Mouse (Mus musculus): ENCODE data around the gene Gdpgp1. TPM values are rescaled to one million over a fixed set of nuclear protein-coding genes. Genes with fewer than 3 reads are reported as not detected.
A peak's percentile ranks its signal among the peaks of the same experiment; 100 is the strongest.

The Gdpgp1 gene
- total RNA-seq, 2 experiments from 2014 or later = 6.1 to 6.9 TPM

DNA sequence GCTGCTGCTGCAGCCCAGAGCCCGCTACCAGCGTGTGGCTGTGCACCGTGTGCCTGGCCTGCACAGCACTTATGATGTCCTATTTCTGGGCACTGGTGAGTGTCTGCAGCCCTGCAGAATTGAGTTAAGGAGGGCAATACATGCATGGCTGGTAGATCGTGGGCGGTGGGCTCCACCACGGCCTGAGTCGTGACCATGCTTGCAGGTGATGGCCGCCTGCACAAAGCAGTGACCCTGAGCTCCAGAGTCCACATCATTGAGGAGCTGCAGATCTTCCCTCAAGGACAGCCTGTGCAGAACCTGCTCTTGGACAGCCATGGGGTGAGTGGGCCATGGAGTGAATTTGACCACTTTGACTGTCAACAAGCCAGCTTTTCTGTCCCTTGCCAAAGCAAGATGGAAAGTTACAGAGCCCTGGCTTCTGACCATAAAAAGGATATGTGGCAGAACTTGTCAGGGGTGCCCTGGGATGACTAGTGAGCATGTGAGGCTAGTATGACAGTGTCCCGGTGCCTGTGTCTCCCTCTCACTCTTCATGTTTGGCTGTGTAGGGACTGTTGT, 12.3 kb upstream of the Gdpgp1 start:
- DNase-seq (ENCODE audit: extremely low spot score in 1 of 2, low spot score in 1 of 2) = no peak

DNA sequence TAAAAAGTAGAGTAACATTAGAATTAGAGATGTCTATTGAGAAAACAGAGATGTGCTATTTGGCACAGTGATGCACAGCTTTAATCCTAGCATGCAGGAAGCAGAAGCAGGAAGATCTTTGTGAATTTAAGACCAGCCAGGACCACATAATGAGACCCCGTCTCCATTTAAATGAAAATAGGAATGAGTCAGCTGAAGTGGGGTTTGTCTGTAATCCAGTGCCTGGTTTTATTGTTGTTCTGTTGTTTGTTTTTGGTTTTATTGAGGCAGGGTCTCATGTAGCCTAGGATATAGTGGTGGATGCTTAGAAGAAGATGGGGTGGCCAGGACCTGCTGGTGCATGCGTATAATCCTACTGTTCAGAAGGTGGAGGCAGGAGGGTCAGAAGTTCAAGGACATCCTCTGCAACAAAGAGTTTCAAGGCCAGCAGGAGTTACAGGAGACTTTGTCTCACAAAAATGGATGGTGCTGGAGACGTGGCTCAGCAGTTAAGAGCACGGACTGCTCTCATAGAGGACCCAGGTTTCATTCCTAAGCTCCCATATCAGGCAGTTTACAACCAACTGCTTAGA, 11.4 kb upstream of the Gdpgp1 start:
- no peak for DNase-seq (ENCODE audit: extremely low spot score in 1 of 2, low spot score in 1 of 2)

DNA sequence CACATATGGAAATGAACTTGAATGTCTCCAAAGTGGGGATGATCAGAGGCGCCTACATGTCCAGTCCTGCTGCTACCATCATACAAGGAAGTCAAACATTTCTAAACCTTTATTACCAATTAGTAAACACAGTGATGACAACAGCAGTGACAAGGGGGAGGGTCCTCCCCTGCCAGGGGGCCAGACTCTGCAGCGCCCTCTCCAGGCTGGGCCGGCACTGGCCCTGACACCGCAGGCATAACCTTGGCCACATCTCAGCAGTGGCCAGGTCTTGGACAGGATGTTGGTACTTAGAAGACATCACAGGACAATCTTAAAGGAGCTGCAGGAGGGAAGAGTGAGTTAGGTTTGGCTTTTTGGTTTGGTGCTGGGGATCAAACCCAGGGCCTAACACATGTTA, 5.6 kb upstream of the Gdpgp1 start:
- no peak for DNase-seq (ENCODE audit: extremely low spot score in 1 of 2, low spot score in 1 of 2)

DNA sequence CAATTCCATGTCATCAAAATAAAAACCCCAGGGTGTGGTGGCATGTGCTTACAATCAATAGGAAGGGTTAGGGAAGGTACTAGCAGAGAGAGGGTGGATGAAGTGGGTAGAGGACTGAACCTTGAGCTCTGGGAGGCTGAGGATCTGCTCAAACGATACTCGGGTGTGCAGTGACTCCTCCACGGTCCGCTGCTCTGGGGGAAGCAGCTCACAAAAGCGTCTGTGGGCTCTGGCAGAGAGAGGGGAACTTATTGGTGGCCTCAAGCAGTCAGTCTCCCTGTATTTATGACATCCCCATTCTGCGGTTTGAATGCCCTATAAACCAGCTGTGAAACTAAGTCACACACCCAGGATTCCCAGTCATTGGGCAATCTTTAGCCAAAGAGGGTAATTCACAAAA, 2.5 kb upstream of the Gdpgp1 start:
- no peak for DNase-seq (ENCODE audit: extremely low spot score in 1 of 2, low spot score in 1 of 2)

DNA sequence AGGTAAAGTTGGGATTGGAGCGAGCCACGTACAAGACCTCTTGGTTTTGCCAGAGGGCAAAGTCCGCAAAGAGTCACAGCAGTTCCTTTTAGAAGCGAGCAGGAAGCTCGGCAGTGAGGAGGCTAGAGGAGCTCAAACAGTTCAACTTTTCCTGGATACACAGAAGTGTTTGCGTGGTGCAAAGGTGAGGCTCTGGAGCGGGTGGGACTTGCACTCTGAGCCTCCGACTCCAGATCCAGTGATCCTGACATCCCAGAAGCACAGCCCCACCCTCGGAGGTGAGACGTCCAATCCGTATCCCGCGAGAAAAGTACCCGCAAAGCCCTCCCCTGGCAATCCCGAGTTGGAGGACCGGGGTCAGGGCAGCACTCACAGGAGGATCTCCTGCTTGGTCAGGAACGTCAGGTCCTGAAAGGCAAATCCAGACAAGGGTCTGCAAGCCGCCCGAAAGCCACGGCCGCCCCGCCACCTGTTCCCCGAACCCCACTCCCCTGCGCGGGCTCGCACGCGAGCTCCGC, 635 bp upstream of the Gdpgp1 start:
- DNase-seq (ENCODE audit: extremely low spot score in 1 of 2, low spot score in 1 of 2) = no peak

DNA sequence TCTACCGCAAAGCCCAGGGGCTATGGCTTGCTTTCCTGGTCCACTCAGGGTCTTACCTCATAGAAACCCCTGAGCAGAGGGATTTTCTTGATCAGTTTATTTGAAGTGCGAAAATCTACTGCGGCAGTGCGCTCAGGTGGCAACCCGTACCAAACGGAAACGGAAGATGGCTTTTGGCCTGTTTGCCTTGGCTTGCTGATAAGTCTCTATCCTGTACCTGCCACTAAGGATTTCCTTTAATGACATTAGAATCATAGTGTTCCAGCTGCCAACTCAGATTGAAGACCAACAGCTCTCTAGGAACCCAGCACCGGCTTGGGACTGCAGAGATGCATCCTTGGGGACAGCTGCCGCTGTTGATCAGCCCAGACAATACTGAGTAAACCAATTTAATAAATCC, 1.1 kb downstream of the Gdpgp1 start:
- DNase-seq (ENCODE audit: extremely low spot score in 1 of 2, low spot score in 1 of 2) = no peak

DNA sequence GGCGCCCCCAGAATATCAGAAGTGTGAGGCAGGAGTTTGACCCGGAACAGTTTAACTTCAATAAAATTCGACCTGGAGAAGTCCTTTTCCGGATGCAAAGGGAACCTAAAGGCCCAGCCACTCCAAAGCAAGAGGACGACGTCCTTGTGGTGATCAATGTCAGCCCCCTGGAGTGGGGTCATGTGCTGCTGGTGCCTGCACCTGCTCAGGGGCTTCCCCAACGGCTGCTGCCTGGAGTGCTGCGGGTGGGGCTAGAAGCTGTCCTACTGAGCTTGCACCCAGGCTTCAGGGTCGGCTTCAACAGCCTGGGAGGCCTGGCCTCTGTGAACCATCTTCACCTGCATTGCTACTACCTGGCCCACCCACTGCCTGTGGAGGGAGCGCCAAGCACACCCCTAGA, 5.9 kb downstream of the Gdpgp1 start:
- no peak for DNase-seq (ENCODE audit: extremely low spot score in 1 of 2, low spot score in 1 of 2)

DNA sequence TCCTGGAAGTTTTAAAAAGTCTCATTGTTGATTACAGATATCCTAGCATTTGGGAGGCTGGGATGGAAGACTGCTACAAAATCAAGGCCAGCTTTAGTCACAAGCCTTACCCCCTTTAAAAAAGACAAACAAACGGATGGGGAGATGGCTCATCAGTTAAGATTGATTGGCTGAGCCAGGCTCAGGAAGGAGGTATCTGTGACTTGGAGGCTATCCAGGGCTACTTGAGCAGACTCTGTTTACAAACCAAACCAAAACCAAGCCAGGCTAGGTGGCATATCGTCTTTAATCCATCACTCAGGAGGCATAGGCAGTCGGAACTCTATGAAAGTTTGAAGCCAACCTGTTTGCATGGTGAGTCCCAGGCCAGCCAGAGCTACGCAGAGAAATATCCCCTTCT, 9.0 kb downstream of the Gdpgp1 start:
- no peak for DNase-seq (ENCODE audit: extremely low spot score in 1 of 2, low spot score in 1 of 2)

DNA sequence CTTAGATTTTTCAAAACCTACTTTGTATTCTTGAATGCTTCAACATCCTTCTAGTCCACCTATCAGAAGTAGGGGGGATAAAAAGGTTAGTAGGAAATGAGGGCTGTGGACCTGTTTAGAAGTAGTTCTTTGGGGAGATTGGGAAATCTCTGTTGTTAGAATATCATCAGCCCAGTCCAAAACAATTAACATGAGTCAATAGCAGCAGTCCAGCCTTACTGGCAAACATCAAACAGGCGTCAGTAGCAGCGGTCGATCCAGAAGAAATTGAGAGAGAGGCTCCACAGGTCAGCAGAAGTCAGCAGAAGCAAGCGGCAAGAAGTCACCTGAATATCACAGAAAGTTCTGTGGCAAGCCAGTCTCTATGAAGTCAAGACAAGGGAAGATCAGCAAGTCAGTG, 12.2 kb downstream of the Gdpgp1 start:
- DNase-seq (ENCODE audit: extremely low spot score in 1 of 2, low spot score in 1 of 2) = no peak

DNA sequence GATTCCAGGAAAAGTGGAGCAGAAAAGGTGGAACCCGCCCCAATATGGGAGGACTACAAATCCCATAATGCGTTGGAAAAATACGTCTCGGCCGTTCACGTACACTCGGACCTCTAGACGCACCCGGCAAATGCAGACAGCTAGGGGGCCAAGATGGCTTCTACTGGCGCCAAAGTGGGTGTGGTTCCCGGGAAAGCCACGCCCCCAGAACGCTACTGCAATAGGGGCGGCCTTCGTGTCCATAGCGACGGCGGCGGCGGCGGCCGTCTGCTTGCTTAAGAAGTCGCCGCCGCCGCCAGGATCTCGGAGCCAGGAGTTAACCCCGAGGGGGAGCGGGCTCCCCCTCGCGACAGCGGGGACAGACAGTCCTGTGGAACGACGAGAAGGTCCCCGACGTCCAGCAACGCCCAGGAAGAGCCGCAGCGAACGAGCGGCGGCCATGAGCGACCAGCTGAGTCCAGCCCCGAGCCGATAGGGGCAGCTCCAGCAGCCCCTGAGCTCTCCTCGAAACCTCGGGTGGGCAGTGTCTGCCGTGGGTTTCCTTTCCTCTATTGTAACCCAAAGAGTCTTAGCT, 13.6 kb downstream of the Gdpgp1 start, which contains the start of gene Ttll13:
Ttll13 (plus strand) TSS at position 229 of the 574 bp plus-strand sequence.
- peak; percentile 72 to 82 for DNase-seq (ENCODE audit: extremely low spot score in 1 of 2, low spot score in 1 of 2)

DNA sequence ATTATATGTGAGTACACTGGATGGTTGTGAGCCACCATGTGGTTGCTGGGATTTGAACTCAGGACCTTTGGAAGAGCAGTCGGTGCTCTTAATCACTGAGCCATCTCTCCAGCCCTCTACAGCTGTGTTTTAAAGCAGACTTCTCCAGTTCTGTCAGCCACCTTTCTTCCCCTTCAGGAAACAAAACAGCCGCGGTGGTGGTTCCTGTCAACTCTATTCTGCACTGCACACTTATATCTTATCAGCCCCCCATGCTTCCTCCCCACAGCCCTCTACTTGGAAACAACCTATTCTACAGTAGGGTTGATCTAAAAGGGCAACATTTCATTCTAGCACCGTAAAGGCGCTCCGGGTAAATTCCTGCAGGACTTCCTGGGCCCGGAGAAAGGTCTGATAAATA, 14.2 kb downstream of the Gdpgp1 start:
- no peak for DNase-seq (ENCODE audit: extremely low spot score in 1 of 2, low spot score in 1 of 2)

DNA sequence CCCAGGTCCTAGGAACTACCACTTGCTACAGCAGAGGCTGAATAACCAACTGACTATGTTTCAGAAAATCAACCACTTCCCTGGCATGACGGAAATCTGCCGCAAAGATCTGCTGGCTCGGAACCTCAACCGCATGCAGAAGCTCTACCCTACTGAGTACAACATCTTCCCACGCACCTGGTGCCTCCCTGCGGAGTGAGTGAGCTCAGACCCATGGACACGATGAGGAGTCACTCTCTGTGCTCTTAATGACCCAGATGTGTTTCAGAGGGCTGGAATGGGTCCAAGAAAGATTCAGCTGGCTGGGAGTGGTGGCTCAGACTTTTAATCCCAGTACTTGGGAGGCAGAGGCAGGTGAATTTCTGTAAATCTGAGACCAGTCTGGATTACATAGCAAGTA, 19.8 kb downstream of the Gdpgp1 start:
- no peak for DNase-seq (ENCODE audit: extremely low spot score in 1 of 2, low spot score in 1 of 2)

DNA sequence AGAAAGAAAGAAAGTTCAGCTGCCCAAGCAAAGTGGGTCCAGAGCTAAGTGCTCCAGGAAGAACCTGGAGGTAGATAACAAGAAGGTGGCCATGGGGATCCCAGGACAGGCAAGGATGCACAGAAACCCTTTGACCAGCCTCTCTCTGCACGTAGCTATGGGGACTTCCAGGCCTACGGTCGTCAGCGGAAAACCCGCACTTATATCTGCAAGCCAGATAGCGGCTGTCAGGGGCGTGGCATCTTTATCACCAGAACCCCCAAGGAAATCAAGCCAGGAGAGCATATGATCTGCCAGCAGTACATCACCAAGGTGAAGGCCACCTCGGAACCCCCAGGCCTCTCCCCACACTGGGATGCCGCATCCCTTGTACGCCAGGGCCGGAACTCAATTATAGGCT, 20.2 kb downstream of the Gdpgp1 start:
- DNase-seq (ENCODE audit: extremely low spot score in 1 of 2, low spot score in 1 of 2) = no peak

DNA sequence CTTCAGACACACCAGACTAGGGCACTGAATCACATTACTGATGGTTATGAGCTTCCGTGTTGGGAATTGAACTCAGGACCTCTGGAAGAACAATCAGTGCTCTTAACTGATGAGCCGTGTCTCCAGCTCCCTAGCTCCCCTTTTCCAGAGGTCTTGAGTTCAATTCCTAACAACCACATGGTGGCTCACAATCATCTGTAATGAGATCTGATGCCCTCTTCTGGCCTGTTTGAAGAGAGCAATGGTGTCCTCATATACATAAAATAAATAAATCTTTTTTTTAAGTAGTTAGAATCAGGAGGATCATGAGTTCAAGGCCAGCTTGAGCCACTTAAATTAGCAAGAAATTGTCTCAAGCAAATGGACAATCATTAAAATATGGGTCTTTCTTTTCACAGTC, 23.3 kb downstream of the Gdpgp1 start:
- no peak for DNase-seq (ENCODE audit: extremely low spot score in 1 of 2, low spot score in 1 of 2)

DNA sequence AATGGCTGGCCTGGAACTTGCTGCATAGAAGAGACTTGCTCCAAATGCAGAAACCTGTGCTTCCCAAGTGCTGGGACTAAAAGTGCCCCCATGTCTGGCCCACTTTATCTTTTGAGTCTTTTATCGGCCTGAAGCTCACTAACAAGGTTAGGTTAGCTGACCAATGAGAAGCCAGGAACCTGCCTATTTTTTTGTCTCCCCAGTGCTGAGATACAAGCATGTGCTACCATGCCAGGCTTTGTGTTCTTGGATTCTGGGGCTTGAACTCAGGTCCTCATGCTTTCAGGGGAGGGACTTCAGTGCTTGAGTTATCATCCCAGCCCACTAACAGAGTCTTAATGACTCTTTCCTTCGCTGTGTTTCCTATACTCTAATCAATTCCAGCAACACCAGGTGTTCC, 25.0 kb downstream of the Gdpgp1 start:
- DNase-seq (ENCODE audit: extremely low spot score in 1 of 2, low spot score in 1 of 2) = no peak

DNA sequence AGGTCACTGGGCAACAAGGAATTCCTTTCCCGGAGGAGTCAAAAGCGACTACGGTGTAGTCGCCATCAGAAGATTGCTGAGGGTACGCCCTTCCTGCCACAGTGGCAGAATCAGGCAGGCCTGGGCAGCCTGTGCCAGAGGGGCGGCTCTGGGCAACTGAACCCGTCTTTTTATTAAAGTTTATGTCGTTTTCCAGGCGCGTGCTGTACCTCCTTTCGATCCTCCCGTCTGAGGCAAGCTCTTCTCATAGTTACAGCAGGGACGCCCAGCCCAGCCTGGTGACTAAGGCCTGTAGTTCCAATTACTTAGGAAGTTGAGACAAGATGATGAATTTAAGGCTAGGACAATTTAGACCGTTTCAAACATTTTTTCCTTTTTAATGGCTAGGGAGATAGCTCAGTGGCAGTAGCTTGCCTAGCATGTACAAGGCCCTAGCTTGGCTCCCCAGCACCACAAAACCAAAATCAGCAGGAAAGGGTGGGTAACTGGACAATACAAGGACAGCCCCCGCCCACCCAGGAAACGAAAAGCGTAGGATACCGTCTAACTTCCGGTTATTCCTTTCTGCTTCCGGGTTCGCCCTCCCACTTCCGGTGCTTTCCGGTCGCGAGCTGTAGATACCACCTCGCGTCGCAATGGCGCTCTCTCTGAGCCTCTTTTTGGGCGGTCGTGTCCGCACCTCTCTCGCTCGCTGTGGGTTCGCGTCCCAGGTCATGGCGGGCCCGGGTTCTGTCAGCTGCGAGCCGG, 28.1 kb downstream of the Gdpgp1 start, which contains the start of gene Ngrn:
Ngrn (plus strand) TSS at position 591 of the 747 bp plus-strand sequence.
- DNase-seq (ENCODE audit: extremely low spot score in 1 of 2, low spot score in 1 of 2) = peak; percentile 69 to 74

DNA sequence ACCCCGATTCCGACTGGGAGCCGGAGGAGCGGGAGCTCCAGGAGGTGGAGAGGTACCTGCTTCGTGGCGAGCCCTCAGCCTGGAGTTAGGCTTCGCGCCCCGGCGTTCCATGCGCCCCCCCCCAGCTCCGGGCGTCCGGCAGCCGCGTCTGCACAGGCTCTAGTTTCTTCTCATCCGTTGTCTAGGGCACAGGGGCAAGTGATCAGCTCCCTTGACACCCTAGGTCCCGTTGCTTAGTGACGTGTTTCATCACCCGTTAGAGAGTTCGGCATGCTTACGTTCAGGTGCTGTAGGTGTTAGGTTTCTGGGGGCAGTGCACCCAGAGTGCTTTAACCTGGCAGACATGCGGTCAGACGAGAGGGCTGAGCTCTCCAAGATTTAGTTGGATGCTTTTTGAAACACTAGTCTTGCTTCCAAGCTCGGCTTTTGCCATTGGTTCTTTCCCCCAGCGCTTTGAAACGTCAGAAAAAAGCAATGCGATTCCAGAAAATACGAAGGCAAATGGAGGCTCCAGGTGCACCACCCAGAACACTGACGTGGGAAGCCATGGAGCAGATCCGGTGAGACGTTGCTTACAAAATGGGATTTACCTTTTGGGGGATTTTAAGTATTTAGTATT, 28.8 kb downstream of the Gdpgp1 start:
- DNase-seq (ENCODE audit: extremely low spot score in 1 of 2, low spot score in 1 of 2) = peak in 1 of 2 experiments; percentile 10

DNA sequence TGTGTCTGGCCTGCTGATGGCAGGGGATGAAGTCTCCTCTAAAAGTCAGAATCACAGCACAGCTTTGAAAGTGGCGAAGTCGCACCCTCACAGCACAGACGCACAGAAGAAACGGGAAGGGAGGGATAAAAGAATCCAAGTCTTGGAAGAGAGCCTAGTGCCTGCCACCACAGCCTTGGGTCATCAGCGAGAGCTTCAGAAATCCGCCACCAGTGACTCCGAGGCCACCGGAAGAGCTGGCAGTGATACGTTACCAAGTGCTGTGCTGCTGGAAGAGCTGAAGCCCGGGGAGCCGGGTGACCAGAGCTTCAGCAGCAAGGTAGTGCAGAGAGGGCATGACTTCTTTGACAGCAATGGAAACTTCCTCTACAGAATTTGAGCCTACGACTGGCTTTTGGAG, 31.9 kb downstream of the Gdpgp1 start:
- no peak for DNase-seq (ENCODE audit: extremely low spot score in 1 of 2, low spot score in 1 of 2)

DNA sequence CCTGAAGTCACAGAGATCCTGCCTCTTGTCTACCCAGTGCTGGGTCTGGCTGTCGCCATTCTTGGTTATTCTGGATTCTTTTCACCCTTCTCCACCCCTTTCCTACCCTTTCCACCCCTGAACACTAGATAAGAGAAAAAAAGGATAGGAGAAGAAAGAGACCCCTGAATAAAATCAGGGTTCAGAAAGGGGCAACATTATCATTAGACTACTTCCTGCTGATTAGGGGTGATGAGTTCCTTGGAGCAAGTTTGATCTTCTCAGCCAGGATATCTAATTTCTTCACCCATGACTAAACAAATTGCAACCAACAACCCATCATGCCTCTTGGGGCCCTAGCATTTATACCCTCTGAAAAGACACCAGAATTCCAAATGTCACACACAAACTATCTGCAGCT, 35.1 kb downstream of the Gdpgp1 start:
- DNase-seq (ENCODE audit: extremely low spot score in 1 of 2, low spot score in 1 of 2) = no peak

DNA sequence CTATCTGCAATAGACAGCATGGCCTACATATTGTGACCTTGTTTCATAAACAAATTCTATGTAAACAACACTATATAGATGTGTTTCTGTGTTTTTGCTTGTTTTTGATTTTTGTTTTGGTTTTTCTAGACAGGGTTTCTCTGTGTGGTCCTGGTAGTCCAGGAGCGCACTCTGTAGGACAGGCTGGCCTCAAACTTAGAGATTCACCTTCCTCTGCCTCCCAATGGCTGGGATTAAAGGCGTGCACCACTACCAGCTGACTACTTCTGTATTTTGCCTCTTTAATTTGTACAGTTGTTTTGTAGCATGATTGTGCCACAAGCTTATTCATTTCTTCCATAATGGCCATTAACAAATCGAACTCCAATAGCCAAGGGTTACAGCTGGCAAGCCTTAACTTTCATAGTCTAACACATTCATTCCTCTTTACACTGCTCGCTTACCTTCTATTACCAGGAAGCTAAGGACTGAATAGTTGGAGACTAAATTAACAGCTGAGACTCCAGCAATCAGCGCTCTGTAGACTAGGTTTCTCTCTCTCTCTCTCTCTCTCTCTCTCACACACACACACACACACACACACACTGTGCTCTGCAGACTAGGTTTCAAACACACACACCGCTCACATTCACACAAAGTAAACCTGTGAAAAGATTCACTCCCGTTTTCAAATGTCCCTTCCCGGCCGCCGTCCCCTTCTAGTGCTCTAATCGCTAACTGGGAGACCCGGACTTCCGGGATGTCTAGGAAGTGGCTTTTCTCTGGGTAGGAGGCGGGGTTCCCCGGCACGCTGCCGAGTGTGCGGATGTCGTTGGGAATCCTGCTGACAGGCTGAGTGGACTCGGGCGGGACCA, 36.5 kb downstream of the Gdpgp1 start, which contains the start of gene Vps33b:
Vps33b (plus strand) TSS at position 753 of the 854 bp plus-strand sequence.
- peak; percentile 90 to 99 for DNase-seq (ENCODE audit: extremely low spot score in 1 of 2, low spot score in 1 of 2)

All from layer of hippocampus, postnatal 25 days (tissue).